Mouse (Mus musculus) layer of hippocampus, adult 18-20 months (tissue): ENCODE results near the gene Cdk5r1. TPM values are rescaled to one million over a fixed set of nuclear protein-coding genes. Genes with fewer than 3 reads are reported as not detected.
"Not testable (repeated sequence)": the region's sequence is repeated elsewhere in the genome, so short reads cannot be mapped to it uniquely, and the experiment has no call there.

Experiments used
- DNase-seq, 2 experiments: peaks; one replicate each; pipeline ENCODE4 v3.0.0; 2022; ENCODE audit warnings: low spot score in 2 of 2
- long read RNA-seq: library from polyadenylated mRNA; stranded (forward); transcript quantifications from one replicate; pipeline ENCODE4 v2.0.0, GENCODE M21; 2021
- total RNA-seq, 2 experiments: library from RNA; stranded (reverse); gene quantifications; 2 replicates each; pipeline ENCODE4 v1.2.3; 2021

Cdk5r1 gene
- total RNA-seq: 100 to 1,000 TPM; 228 to 244 TPM
- long read RNA-seq, full-length matches to known transcripts: 82 of 84 reads
- long read RNA-seq, partial matches to known transcripts: 0 of 84 reads
- long read RNA-seq, other reads (novel, unspliced or antisense): 2 of 84 reads

DNA sequence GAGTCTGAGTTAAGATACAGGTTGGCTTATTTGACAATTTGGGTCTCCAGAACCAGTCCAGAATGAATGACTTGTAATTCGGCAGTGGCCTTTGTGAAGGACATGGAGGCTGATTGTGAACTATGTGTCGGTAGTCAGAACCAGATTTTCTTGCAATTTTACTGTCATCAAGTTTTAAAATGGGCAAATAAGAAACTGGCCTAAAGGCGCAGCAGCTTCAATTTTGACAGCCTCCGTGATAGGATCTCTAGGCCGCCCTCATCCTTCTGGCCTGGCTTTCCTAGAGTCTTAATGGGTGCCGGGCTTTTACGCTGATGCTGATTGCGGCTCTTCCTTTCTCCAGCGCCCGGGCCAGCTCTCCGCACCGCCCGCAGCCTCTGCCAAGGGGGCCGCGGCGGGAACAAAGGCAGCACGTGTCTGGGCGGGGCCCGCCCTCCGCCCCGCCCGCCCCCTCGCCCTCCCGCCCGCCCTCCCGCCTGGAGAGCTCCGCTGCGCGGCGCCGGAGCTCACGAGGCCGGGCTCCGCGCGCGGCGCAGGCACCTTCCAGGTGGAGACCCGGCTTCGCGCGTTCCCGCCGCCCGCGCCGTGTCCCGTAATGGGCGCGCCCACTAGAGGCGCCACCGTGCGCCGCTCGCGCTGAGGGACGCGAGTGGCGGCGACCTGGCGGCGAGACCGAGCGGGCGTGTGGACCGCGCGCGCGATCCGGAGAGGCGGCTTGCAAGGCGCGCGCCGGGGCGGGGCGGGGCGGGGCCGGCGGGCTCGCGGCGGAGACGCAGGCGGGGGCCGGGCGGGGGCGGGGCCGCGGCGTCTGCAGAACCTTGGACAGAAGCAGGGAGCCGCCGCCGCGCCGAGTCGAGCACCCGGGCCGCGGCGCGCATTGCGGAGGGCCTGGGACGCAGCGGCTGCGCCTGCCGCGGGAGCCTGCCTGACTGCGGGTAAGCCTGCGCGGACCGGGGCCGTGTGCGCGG lies at the start of gene Cdk5r1:
Gene Cdk5r1, plus strand, starts transcription at position 802 of the 968 bp plus-strand sequence.
- DNase-seq: peak; percentile 87 to 93

DNA sequence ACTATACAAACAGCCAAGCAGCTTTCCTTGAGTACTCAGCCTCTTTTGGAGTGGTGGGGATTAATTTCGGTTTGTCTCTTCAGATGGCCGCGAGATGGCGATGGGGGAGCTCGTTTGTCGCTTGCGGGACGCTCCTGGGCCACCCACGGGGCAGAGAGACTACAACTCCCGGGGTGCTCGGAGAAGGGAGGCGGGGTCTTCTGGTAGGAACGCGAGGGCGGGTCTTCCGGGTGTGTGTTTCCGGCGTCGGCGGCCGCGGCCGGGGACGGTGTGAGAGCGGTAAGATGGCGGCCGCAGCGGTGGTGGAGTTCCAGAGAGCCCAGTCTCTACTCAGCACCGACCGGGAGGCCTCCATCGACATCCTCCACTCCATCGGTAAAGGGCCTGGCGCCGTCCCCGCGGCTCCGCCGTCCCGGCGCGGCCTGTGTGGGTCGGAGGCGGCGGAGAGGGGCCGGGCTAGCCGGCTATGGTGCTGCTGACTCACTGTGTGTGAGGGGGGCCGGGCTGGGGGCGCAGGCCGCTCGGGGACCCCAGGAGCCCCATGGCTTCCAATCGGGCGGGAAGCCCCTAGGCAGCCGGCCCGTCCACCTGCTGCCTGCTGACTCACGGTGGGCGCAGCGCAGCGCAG lies 48.3 kb upstream of the Cdk5r1 start, which contains the start of gene Psmd11:
Gene Psmd11, plus strand, starts transcription at position 235 of the 628 bp plus-strand sequence.
- DNase-seq: peak; percentile 94 to 97

DNA sequence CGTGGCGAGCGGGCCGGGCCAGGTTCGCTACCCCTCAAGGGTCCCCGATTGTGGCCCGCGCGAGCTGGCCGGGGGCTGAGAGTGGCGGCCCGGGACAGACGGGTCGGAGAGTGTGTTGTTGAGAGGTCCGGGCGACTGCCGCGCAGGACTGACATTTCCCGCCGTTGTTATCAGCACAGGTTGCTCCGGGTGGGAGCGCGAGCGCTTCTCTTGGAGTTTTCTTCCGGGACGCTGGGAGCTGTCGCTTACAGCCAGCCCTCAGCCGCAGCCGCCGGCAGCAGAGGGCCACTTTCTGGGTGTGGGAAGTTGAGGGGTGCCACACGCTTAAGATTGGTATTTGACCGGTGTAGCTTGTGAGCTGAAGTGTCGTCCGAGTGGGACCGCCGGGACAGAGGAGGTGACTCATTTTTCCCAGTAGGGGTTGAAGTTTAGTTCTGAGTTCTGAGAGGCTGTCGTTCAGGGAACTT lies 47.8 kb upstream of the Cdk5r1 start:
- peak; percentile 27 to 46 for DNase-seq

DNA sequence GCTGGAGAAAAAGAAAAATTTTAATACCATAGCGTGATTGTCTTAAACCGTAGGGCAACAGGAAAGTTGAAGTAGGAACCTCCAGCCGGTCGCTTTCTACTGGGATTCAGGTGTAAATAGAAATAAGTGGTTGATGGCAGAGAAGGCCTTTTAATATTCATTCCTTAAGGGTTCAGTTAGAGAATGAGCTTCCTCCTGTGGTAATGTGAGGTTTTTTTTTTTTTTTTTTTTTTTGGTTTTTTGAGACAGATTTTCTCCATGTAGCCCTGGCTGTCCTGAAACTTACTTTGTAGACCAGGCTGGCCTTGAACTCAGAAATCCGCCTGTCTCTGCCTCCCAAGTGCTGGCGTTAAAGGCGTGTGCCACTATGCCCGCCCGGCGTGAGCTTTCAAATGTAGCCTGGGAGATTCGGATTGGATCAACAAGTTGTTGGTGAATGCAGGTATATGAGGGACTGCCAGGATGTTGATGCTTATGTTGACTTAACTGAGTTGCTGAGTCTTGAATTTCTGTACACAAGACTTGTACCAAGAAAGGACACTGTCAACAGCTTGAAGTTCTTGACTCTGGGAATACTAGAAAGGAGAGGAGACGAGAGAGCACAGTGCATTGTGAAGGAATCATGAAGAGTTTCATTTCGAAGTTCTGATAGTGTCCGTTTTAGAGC lies 47.2 kb upstream of the Cdk5r1 start:
- DNase-seq: no peak

DNA sequence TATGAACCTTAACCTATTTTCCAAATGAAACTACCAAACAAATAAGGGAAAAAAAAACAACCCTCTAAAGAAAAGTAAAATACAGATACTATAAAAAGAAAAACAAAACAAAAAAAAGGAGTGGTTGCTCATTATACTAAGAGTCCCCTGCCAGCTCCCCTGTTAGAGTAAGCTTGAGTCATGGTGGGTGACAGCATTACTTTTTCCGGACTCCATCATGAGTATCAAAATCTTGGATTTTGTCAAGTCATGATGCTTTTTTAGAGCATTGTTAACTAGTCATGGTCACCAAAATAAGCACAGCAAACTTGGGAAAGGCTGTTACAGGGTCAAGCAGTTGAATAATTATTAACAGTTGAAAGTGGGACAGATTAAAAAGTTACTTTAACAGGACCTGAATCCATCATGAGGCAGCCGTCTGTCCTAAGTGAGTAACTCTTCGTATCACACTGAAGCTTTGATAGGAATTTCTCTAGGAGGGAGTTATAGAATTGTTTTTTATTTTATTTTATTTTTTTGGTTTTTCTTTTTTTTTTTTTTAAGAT lies 46.4 kb upstream of the Cdk5r1 start:
- DNase-seq: no peak

DNA sequence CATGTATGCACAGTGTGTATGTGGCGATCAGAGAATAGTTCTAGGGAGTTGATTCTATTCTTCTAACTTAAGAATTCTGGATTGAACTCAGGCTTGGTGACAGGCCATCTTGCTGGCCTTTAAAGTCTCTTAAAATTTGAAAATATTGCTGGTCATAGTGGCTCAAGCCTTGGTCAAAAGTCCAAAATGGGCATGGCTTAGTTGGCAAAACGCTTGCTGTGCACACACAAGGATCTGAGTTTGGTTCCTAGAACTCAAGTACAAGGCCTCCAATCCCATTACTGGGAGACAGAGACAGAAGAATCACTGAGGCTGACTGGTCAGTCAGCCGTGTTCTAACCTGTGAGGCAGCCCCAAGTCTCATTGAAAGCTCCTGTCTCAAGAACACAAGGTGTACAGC lies 29.9 kb upstream of the Cdk5r1 start:
- DNase-seq: no peak

DNA sequence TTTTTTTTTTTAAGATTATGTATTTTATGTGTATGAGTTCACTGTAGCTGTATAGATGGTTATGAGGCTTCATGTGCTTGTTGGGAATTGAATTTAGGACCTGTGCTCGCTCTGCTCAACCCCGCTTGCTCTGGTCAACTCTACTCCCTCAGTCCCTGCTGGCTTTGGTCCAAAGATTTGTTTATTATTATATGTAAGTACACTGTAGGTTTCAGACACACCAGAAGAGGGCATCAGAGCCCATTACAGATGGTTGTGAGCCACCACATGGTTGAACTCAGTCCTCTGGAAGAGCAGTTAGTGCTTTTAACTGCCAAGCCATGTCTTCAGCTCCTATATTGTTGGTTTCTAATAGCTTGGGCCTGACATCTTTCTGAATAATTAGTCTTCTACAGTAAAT lies 27.0 kb upstream of the Cdk5r1 start:
- no peak for DNase-seq

DNA sequence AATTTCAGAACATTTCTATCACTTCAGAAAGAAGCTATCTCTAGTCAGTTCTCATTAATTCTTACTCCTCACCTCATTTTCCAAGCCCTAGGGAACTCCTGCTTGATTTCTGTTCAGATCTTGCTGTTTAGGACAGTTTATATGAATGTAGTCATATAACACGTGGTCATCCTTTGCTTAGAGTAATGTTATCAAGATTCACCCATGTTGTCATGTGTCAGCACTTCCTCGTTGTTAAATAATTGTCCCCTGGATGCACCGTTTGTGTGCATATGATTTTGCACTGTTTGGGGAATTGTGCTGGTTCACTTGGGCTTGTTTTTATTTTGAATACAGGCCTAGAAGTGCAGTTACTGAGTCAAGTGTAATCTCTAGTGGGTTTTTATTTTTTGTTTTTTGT lies 24.6 kb upstream of the Cdk5r1 start:
- DNase-seq: no peak

DNA sequence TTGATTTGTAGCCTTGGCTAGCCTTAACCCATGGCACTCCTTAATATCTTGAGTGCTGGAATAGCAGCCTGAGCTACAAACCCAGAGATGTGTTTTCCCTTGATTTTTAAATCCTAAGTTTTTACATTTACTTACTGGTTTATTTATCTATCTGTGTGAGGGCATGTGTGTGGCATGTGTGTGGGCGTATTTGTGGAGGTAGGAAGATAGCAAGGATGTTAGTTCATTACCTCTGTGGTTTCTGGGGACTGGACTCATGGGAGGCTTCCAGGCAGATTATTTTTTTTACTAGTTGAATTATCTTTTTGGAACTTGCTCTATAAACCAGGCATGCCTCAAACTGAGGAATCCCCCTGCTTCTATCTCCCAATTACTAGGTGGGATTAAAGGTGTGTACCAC lies 23.6 kb upstream of the Cdk5r1 start:
- no peak for DNase-seq

DNA sequence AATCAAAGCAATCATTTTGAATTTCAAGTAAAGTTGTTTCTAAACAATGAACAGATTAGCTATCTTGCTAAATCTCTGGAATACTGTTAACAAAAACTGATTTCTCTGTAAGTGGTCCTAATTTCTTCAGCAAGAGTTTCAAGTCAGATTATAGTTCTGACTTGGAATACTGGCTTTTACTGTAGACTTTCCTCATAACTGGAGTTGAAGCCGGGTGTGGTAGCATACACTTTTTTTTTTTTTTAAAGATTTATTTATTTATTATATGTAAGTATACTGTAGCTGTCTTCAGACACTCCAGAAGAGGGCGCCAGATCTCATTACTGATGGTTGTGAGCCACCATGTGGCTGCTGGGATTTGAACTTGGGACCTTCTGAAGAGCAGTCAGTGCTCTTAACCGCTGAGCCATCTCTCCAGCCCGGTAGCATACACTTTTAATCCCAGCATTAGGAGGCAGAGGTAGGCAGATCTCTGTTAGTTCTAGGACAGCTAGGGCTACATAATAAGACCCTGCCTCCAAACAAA lies 13.2 kb upstream of the Cdk5r1 start:
- not testable (repeated sequence) for DNase-seq

DNA sequence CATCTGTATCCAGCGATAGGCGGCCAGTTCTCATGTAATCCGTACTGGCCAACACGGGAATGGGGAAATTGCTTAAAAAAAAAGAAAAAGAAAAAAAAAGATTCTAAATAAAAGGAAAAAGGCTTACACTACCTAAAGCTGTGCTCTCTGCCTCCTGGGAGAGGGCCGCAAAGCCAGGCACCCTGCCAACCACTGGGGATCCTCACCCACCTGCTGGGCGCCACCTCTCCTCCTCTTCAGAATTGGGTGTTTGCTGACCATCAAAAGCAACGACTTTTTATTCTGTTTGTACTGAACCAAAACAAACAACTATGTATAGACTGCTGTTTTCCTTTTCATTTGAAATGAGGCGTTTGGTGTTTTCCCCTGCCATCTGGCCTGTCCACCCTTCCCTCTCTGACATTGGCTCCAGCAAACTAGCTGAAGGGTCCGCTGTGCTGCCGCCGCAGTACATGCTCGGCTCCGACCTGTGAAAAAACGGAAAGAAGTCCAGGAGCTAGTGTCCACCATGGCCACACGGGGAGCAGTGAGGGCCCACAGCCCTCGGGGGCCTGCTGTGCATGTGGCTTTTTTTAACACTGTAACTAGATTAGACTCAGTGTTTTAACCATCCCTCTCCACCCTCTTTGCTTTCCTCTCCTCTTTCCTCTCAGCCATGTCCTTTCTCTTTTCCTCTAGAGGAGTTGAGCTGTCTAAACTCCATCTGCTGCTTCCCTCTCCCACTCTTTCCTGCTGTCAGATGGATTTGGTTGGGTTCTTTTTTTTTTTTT lies 4.8 kb upstream of the Cdk5r1 start:
- peak in 1 of 2 experiments; percentile 61 for DNase-seq

DNA sequence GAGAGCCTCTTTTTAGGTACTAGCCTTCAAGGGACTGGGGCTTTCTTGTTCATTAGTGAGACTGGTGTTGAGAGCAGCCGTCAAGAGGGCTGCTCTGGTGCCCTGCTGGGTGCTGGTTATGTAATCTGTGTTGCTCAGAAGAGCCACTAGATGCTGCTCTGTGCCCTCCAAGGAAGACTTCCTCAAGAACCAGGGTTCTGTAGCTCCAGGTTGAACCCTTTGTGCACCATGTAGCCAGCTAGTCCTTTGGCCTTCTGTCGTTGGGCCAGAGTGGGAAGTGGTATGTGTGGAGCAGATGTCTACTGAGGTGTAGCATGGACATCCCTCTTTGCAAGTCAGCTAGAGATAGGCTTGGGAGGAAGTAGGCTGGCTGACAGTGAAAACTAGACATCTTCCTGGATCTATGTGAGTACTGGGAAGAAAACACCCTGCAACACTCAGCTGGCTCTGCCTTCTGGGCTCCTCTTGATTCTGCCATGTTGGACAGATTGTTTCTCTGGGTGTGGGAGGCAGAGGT lies 2.6 kb upstream of the Cdk5r1 start:
- peak; percentile 45 to 66 for DNase-seq

DNA sequence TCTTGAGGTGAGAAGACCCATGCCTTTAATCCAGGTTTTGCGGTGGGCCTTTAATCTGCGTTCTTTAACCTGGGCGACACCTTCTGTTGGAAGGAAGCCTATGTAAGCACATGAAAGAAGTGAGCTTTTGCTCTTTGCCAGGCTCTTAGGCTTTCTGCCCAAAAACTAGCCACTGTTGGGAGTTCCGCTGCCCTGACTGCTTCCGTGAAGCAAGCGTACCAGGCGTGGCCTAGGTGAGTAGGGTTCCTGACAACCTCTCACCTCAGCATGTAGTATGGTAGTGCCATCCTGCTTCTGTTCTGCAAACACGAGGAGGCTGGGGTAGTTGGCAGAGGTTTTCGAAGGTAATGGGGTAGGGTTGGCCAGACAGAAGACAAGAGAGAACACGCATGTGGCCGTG lies 2.0 kb upstream of the Cdk5r1 start:
- no peak for DNase-seq

DNA sequence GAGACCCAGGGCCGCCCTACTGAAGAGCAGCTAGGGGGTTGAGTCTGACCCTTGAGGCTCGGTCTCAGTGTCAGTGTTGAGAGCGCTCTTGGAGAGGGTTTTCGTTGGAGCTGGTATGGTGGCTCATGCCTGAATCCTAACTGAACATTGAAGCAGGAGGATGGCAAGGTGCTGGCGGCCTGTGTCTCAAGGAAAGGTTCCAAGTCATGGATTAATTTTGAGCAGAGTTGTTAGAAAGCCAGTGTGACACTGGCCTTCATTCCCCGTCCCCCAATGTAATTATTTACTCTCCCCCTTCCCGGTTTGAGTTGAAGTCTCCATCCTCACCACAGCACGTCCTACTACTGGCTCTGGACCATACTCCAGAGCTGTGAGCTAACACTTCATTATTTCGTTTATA lies 1.3 kb upstream of the Cdk5r1 start:
- DNase-seq: peak in 1 of 2 experiments; percentile 2

DNA sequence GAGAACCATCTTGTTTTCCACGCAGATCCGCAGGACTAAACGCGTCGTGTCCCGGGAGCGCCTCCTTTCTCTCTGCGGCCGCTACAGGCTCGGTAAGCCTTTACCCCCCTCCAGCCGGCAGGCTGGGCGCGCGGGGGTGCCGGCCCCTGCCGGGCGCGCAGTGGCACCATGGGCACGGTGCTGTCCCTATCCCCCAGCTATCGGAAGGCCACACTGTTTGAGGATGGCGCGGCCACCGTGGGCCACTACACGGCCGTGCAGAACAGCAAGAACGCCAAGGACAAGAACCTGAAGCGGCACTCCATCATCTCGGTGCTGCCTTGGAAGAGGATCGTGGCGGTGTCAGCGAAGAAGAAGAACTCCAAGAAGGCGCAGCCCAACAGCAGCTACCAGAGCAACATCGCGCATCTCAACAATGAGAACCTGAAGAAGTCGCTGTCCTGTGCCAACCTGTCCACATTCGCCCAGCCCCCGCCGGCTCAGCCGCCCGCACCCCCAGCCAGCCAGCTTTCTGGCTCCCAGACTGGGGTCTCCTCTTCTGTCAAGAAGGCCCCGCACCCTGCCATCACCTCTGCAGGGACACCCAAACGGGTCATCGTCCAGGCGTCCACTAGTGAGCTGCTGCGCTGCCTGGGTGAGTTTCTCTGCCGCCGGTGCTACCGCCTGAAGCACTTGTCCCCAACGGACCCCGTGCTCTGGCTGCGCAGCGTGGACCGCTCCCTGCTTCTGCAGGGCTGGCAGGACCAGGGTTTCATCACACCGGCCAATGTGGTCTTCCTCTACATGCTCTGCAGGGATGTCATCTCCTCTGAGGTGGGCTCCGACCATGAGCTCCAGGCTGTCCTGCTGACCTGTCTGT lies 747 bp downstream of the Cdk5r1 start:
- peak in 1 of 2 experiments; percentile 44 for DNase-seq

DNA sequence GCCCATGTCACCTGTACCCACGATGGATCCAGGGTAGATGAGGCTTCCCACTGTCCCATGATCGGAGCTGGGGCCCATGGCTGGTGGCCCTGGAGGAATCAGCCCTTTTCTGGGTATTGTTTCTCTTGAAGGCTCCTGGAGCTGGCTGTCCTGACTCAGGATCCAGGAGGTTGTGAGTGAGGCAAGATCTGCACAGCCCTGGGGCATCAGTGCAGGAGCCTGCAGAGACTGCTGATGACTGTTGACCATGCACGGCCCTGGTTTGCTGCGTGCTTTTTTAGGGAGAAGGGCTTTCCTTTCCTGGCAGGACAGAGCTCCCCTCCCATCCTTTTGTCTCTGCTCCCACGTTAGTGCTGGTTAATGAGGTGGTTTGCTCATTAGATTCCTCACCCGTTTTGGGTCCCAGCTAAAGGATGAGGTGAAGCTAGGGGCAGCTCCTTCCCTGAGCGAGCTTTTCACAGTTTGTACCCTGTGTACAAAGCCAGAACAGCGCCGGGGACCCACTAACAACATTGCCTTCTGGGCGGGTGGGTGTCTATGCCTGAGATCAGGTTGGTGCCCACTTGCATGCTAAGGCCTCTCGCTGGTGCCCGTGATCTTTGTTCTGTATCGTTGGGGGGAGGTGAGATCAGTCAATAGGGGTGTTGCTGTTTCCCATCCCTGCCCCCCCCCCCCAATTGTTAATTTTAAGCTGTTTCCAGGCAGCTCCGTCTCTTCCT lies 2.0 kb downstream of the Cdk5r1 start:
- peak in 1 of 2 experiments; percentile 33 for DNase-seq

DNA sequence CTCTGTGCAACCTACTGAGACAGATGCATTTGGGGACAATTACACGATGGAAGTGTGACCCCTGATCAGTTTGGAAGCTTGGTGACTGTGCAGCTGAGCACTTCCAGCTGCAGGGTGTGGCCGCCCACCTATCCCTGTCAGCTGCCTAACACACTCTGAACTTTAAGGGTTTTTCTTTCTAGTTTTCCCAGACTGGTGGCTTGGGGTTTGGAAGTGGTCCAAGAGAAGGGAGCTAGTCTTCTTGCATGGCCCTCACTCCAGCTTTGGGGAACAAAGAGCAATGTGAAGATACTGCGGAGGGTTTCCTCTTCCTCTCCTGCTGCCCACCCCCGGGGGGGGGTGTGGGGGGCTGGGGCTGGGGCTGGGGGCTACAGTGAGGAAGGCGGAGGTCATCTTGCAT lies 2.6 kb downstream of the Cdk5r1 start:
- peak in 1 of 2 experiments; percentile 46 for DNase-seq
